Mouse (Mus musculus) kidney, postnatal 4 days (tissue): ENCODE results near the gene Supt6.
"Not testable (repeated sequence)": the region's sequence is repeated elsewhere in the genome, so short reads cannot be mapped to it uniquely, and the experiment has no call there.

Source experiments
- DNase-seq, 2 experiments: peaks; one replicate each; pipeline ENCODE4 v3.0.0; 2021; ENCODE audit warnings: mixed read lengths in 2 of 2

Gene Supt6

DNA sequence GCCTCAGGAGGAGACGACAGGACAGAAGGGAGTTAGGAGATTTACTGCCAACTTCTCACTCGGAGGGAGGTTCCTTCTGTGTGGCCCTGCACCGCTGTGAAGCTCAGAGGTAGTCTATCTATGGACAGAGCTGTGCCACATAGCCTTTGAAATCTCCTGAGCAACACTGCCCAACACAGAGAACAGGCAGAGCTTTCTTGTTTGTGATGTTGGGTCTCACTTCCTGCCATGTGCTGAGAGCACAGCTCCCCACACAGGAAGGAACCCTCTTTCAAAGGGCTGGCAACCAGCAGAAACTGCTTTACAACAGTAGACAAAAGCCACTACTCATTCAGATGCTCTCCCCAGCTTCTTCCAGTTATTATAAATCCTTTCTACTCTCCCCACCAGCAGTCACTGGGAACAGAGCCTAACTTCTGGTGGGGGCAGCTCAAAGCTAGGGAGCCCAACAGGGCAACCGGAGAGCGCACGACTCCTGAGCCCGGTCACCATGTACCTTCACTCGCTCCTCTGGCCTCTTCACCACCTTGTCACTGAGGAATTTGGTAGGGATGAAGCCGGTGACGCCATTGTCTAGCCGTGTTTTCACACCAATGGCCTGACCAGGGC, 30.0 kb downstream of the Supt6 start:
- no peak for DNase-seq

DNA sequence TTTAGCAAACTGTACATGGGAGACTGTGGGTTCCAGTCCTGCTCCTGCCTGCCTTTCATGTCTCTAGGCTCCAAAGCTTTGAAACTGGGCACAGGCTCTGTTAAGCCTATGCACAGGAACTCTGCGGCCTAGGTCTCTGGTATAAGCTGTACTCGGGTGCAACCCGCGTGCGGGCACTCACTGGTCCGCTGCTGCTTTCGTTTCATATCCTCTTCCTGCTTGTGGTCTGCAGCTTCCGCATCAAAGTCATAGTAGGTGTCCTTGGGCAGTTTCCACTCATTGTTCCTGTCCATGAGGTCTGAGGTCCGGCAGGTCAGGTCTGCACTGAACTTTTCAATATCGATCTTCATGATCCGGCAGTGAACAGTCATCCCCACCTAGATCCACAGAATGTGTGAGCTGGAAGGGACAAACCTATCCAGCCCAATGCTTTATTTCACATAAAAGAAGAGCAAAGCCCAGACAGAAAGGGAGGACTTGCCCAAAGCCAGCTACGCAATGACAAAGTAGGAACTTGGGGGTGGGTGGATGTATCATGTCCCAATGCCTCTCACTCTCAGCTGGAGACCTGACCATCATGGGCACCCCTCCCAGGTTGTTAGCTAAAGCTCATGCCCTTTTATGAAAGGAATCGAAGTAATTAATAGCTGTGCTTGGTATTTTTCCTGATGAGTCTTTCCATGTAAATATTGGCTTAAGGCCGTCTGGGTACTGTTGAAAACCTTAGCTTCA, 32.5 kb downstream of the Supt6 start:
- DNase-seq, result no peak

DNA sequence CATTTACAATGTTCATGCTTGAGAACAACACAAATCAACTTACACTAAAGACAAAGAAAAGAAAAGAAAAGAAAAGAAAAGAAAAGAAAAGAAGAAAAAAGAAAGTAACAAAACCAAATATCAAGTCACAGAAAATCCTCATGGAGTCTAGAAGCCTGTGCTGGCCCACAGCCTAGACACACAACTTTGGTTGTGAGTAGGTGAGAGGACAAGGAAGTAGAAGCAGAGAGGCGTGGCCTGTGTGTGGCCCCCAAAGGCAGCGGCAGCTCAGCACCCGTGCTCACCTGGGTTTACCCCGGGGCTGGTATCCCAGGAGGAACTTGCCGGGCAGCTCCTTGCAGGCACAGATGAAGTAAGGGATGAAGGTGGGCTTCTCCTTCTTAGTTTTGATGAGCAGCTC, 34.3 kb downstream of the Supt6 start:
- no peak for DNase-seq

DNA sequence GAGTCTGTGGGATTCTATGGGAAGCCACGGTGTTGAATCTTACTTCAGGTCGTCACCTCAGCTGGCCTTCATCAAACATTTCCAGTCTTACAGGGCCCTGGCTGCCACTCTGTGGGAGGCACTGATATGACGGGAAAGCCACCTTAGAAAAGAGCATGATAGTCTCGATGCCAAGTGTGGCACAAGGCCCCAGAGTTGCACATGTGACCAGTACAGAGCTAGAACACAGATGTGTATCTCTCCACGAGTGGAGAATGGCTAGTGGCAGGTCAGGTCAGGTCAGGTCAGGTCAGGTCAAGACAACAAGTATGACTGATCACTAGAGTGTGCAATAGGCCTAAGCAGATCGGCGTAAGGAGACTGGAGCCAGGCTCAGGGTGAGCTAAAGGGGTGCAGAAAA, 35.2 kb downstream of the Supt6 start:
- DNase-seq, result no peak

DNA sequence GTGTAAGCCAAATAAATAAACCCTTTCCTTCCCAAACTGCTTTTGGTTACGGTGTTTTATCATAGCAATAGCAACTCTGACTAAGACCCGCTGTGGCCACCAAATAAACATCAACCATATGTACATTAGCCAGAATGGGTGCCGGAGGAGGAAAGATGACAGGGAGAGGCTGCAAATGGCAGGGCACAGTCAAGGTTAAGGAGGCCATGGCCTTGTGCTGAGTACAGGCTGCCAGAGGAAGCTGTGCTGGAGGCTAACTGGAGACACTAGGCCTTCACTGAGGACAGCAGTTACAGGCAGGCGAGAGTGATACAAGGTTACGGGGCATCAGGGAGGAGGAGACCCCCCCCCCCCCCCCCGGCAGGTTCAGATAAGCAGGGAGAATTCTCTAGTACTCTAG, 35.9 kb downstream of the Supt6 start:
- DNase-seq, result no peak

DNA sequence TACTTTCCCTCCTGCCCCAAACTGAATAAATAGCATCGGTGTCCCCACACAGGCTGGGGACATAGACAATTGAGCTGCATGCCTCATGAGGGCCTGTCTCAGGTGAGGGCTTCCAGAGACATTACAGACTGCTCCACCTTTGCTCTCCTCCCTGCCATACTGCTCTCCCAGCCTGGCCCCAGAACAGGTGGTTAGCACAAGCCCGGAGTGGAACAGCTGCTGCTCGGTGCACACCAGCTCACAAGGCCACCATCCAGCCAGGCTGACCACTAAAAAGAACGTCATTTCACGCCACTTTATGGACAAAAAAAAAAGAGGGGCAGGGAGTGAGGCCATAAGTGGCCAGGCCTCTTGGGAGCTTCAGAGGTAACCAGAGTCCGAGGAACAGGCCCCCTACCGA, 38.6 kb downstream of the Supt6 start:
- DNase-seq, result no peak

DNA sequence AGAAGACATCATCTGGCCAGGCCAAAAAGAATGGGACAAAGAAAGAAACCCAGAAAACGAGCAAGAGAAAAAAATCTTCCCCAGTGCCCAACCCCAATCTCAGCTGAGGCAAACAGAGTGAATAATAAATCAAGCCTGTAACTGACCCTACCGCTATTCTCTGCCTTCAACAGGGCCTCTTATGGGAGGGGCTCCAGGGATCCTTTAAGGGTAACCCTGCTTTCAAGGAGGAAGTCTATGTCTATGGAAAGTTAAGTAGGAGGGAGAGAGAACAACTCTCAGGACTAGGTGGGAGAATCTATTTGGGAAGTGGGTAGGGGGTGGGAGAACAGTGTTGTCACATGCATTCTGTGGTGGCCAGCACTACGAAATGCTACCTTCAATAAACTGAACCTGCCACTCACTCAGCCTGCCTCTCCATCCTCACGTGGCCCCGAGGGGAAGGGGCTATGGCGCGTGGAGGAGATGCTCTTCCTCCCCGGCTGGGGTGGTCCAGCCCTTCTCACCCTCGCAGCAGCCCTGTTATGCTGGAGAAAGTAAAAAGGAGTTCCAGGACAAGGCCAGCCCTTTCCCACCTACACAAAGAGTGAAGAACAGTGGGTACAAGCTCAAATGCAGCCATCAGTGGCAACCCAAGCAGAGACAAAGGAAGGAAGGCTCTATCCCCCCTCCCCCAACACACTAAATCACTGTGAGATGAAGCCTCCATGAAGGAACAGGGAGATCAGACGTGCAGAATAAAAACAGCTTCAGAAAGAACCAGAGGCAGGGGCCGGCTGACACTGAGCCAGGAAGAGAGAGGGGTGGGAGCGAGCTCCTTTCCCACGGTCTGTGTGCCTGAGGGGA, 40.2 kb downstream of the Supt6 start:
- DNase-seq, result no peak

DNA sequence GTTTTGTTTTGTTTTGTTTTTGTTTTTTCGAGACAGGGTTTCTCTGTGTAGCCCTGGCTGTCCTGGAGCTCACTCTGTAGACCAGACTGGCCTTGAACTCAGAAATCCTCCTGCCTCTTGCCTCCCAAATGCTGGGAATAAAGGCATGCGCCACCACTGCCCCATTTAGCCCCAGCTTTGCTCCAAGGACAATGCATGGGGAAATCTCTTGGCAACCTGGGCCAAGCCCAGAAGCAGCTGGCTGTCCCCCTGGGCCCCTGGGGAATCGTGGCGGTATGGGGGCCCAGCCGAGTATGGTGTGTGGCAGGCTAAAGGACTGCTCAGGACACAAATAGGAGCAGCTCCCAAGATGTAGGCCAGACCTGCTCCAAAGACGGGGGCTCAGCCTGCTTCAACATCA, 41.5 kb downstream of the Supt6 start:
- DNase-seq, result no peak

DNA sequence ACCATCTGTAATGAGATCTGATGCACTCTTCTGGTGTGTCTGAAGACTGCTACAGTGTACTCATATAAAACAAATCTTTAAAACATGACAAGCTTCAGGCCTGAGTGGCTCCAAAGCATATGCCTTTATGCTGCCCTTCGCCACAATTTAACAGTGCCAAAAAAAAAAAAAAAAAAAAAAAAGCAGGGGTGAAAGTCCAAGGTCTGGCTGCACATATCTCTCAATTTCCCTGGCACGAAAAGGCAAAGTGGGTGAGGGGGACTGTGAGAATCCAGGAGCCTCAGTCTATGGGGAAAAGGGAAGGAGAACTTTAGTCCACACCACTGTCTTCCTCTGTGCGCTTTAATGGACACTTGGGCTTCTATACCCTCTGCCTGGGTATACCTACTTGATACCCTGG, 43.4 kb downstream of the Supt6 start:
- no peak for DNase-seq

DNA sequence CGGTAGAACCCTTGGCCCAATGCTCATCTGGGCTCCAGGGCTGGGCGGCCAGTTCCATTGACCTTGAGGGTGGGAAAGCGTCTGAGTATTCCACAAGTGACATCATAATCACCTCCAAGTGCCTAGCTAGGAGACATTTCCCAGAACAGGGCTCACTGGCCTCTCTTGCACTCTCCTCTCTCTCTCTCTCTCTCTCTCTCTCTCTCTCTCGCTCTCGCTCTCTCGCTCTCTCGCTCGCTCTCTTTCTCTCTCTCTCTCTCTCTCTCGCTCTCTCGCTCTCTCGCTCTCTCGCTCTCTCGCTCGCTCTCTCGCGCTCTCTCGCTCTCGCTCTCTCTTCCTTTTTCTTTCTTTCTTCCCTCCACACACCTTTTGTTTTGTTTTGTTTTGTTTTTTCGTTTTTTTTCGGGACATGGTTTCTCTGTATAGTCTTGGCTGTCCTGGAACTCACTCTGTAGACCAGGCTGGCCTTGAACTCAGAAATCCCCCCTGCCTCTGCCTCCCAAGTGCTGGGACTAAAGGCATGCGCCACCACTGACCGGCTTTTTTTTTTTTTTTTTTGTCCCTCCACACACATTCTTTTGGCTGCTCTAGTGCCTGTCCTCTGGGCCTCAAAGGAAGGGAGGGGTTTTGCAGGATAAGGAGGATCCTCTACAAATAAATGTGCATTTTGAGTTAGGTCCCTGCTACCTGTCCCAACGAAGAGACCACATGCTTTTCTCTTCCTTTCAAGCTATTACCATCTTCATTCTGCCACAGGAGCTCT, 50.5 kb downstream of the Supt6 start:
- DNase-seq, result no peak

DNA sequence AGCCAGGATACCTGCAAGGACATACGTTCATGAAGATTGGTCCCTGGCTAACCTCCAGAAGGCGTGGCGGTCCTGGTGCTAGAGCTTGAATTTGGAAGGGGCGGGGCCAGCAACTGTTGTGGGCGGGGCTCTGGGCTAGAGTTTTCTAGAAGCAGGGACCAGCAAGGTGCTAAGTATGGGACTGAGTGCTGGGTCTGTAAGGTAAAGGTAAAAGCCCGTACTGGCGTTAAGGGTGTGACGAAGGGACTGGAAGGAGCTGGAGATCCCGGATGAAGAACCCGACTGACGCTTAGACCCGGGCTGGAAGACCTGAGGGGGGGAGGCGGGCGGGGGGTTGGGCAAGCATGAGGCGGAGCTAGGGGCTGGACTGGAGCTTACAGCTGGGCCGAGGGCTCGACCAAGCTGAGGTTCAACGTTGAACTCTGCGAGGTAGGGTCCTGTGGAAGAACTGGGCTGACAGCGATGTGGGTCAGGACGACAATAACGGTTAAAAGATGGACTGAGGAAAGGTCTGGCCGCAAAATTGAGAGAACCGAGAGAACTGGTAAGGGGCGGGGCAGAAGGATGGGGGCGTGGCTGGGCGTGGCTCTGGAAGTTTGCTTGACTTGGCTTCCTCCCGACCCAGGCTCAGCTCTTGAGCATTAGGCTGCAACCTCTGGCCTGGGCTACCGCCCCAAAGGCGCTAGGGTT, 51.2 kb downstream of the Supt6 start:
- peak; percentile 90 to 92 for DNase-seq

DNA sequence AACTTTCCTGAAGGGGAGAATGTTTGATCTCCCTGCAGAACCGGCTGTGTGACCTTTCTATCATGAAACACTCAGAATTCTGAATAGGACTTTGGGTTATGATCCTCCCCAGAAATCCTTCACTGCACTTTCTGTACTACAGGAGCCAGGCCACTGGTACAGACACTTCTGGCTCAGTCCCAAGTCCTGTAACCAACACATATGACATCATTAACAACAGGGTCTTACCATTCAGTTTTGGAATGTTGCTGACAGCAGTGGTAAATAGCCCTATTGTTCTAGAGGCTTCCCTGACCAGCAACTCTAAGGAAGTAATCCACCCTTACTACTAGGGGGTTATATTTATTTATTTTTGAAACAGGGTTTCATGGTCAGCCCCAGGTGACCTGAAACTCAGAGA, 52.7 kb downstream of the Supt6 start, which contains the start of gene Proca1:
Gene Proca1 (plus strand): TSS at position 280 of the 400 bp plus-strand sequence.
- DNase-seq, result no peak

DNA sequence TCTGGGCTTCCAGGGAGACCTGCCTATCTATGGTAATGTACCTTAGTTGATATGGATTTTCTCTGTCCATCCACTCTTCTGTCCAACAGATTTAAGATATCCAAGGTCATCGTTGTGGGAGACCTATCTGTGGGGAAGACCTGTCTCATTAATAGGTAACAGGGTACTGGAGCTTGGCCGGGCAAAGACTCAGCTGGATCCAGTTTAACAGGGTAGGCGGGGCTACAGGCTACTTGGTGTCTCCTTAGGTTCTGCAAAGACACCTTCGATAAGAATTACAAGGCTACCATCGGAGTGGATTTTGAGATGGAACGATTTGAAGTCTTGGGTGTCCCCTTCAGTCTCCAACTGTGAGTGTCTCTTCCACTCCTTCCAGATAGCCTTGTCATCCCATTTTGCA, 55.7 kb downstream of the Supt6 start:
- DNase-seq, result peak; percentile 58 to 76

DNA sequence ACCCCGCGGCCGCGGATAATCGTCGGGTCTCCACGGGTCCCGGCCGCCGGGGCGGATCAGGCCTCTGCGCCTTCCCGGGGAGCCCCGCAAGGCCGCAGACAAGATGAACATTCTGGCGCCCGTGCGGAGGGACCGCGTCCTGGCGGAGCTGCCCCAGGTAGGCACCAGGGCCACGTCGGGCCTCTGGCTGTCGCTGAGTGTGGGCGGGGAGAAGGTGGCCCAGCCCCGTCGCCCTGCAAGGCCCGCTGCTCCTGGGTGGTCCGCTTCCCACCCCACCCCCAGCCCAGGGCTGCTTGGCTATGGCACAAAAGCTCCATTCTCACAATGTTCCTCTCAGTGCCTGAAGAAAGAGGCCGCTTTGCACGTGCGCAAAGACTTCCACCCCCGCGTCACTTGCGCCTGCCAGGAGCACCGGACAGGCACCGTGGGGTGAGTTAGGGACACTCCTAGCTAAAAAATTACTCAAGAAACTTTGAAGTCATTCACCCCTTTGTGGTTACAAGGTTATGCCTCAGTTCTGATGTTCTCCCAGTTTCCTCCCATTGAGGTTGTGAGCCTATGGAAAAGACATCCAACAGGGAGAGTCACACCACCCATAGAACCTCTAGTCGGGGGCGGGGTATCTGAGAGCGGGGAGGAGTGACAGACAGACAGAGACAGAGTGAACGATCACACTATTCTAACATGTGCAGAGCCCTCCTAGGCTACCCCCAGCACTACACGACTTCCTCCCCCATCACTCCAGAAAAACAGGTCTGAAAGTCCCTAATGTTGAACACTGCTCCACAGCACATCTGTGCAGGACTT, 56.4 kb downstream of the Supt6 start:
- DNase-seq, result peak; percentile 89 to 94

DNA sequence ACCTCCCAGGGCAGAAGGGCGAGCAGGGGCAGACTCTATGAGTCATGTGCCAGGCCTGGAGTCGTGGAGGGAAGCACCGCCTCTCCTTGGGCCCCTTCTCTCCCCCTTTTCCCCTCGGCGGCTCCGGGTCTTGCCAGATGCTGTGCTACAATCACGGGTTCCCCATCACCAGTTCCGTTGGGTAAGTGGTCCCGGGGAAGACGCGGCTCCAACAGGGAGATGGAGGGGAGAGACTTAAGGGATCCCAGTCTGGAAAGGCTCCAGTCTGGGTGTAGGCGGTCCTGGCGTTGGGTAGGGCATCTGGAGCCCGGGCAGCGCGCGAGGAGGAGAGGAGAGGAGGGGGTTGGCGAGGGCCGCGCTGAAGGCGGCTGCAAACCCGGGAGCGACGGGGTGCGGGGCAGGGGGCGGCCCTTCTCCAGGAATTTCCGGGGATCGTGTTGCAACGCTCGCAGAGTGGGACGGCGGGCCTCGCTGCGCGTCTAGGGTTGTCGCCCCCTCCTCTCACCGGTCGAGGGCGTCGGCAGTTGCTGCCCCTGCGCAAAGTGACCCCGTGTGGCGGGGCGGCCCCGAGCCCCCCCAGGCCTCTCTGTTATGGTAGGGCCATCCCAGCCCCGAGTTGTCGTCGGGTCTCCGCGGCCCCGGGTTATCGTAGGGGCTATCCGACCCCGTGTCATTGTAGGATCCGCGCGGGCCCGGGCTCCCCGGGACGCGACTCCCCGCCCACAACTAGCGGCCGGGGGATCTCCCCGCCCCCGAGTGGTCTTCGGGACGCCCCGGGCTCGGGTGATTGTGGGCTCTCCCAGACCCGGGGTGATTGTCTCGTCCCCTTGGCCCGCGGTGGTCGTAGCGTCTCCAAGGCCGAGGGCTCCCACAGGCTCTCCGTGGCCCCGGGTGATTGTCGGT, 57.2 kb downstream of the Supt6 start, which contains the start of gene Rab34:
Gene Rab34 (plus strand): TSS at position 100 of the 903 bp plus-strand sequence.
- DNase-seq, result peak; percentile 89 to 93

DNA sequence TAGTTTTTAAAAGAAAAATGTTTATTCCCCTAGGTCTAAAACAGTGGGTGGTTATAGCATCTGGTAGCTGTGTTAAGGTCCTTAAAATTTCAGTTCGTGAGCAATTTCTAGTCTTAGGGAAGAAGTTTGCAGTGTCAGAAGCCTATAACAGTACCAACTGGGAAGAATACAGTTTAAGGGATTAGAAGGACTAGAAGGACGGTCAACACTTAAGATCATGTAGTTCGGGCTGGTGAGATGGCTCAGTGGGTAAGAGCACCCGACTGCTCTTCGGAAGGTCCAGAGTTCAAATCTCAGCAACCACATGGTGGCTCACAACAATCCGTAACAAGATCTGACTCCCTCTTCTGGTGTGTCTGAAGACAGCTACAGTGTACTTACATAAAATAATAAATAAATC, 61.1 kb downstream of the Supt6 start:
- not testable (repeated sequence) for DNase-seq

DNA sequence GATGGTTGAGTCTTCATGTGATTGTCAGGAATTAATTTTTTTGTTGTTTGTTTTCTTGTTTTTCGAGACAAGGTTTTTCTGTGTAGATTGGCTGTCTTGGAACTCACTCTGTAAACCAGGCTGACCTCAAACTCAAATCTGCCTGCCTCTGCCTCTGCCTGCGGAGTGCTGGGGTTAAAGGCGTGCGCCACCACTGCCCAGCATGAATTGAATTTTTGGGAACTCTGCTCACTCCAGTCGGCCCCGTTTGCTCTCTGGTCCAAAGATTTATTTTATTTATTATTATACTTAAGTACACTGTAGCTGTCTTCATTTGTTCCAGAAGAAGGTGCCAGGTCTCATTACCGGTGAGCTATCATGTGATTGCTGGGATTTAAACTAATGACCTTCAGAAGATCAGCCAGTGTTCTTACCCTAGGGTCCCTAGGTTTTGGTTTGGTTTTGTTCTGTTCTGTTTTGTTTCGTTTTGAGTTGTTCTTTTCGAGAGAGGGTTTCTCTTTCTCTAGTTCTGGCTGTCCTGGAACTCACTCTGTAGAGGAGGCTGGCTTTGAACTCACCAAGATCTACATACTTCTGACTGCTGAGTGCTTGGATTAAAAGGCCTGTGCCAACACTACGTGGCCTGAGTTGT, 61.8 kb downstream of the Supt6 start:
- DNase-seq, result no peak

DNA sequence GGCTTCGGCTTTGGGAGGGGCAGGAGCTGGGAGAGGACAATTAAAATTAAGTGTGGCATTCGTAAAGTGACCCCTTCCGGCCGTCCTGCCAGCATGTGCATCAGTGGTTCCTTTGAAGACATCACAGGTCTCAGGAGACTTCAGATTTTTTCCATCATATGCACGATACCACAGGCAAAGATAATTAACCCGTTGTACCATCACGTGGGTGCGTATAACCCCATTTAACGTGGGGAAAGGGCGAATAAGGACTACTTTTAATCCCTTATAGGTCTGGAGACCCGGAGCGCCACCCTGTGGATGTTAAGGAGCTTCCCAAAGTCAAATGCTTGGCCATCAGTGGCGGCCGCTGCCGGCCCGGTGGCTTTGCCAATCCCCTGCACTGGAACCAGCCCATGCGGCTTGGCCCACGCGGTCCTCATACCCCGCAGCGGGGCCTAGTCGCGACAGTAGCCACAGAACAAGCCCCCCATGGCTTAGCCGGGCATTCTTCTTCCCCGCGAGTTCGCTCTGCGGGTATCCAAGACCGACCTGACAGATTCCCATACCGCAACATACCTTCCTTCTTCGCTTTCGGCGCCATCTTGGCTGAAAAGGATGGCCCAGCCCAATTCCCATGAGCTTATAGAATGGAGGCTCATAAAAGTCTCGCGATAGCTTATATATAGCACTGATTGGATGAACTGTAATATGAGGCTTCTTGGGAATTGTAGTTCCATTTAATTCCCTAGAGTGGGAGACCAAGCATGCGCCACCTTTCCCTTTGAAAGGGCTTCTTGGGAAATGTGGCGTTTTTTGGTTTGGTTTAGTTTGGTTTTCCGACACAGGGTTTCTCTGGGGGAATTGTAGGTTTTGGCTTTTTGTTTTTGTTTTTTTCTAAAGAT, 62.6 kb downstream of the Supt6 start, which contains the start of gene Rpl23a:
Gene Rpl23a (minus strand): TSS at position 624 of the 884 bp plus-strand sequence.
- DNase-seq, result peak; percentile 78 to 88

DNA sequence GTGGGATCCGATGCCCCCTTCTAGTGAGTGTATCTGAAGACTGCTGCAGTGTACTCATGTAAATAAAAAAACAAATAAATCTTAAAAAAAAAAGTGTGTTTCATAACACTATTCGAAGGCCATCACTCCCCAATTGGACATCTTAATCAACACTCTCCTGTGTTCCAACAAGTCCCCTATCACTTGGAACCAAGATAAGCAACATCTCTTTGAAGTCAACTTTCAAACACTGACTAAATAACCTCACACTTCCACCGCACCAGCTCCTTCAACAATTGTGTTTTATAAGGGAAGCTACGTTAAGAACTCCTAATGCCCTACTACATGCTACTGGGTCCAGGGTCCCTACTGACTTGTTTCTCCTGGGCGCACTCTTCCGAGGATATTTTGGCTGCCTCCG, 63.3 kb downstream of the Supt6 start:
- DNase-seq, result no peak
